Mouse (Mus musculus): ENCODE measurements at regions not wholly inside any gene's neighbourhood (a gene's known extent, or its start where the extent isn't known, plus 50 kb on each side); places are given as distances from the start of the nearest gene placed in this dataset.

- Histone ChIP-seq H3K27me3 (ENCODE audit: control insufficient read depth, insufficient read depth, low read length) (no peaks in the 10 kb centered on the region), H3K4me3 (replicated peaks; ENCODE audit: insufficient read depth, low read depth, low read length) (no peak overlapping the region), H3K27ac (ENCODE audit: insufficient read depth, low read length) (no peak overlapping the region), H3K4me1 (ENCODE audit: control insufficient read depth, insufficient read depth, low read length) (no peaks in the 10 kb centered on the region)
- no peak for DNase-seq
- WGBS: 72% methylated on average over 5 of the region's 5 CpGs
- TF ChIP-seq POLR2A (IDR thresholded peaks at IDR 0.05; ENCODE audit: borderline replicate concordance, insufficient read depth, low read length) (no peak), CTCF (IDR thresholded peaks at IDR 0.05; ENCODE audit: borderline replicate concordance, insufficient read depth, low read depth, low read length) (no peak)
Observed at GRCm38 (mm10) chr11:40884509-40884908, 129.4 kb upstream of the Ccng1 start.

- TF ChIP-seq POLR2A (IDR thresholded peaks at IDR 0.05; ENCODE audit: borderline replicate concordance, insufficient read depth, low read length) (no peak), CTCF (IDR thresholded peaks at IDR 0.05; ENCODE audit: borderline replicate concordance, insufficient read depth, low read depth, low read length) (no peak)
- no peaks in the 10 kb centered on the region for H3K27me3 ChIP-seq (ENCODE audit: control insufficient read depth, insufficient read depth, low read length)
- H3K27ac ChIP-seq (ENCODE audit: insufficient read depth, low read length): no peak overlapping the region
- no peak for DNase-seq
- WGBS: 88% methylated on average over 5 of the region's 5 CpGs
- no peaks in the 10 kb centered on the region for H3K4me1 ChIP-seq (ENCODE audit: control insufficient read depth, insufficient read depth, low read length)
- H3K4me3 ChIP-seq (replicated peaks; ENCODE audit: insufficient read depth, low read depth, low read length): no peak overlapping the region
Observed at GRCm38 (mm10) chr11:40879589-40879988, 124.5 kb upstream of the Ccng1 start.

GRCm38 (mm10) chr11:40873002-40873401, 117.9 kb upstream of the Ccng1 start:
- H3K27ac ChIP-seq (ENCODE audit: insufficient read depth, low read length): no peak overlapping the region
- H3K27me3 ChIP-seq (ENCODE audit: control insufficient read depth, insufficient read depth, low read length): no peaks in the 10 kb centered on the region
- TF ChIP-seq CTCF (IDR thresholded peaks at IDR 0.05; ENCODE audit: borderline replicate concordance, insufficient read depth, low read depth, low read length) (no peak), POLR2A (IDR thresholded peaks at IDR 0.05; ENCODE audit: borderline replicate concordance, insufficient read depth, low read length) (no peak)
- 89% methylated on average over 2 of the region's 2 CpGs for WGBS
- no peak for DNase-seq
- H3K4me3 ChIP-seq (replicated peaks; ENCODE audit: insufficient read depth, low read depth, low read length): no peak overlapping the region
- H3K4me1 ChIP-seq (ENCODE audit: control insufficient read depth, insufficient read depth, low read length): no peaks in the 10 kb centered on the region

DNA sequence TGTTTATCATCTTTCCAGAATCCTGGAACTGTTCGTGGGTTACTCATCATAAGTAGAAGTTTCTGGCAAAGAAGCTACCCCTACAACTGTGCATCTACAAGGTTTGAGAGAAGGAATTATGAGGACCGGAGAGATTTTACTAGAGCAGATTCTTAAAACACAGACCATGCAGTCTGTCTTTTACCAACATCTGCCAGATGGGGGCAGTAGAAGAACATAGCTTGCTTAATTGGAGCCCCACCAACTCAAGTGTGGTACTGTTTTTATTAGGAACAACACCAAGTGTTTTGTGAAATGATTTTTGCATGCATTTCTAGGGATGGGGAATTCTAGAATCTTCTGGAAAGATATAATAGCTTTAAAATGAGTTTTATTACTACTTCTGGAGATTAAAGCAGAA, 110.6 kb upstream of the Ccng1 start:
- no peak for TF ChIP-seq CTCF (IDR thresholded peaks at IDR 0.05; ENCODE audit: borderline replicate concordance, insufficient read depth, low read depth, low read length)
- H3K4me1 ChIP-seq (ENCODE audit: control insufficient read depth, insufficient read depth, low read length): no peaks in the 10 kb centered on the region
- no peaks in the 10 kb centered on the region for H3K27me3 ChIP-seq (ENCODE audit: control insufficient read depth, insufficient read depth, low read length)
- H3K4me3 ChIP-seq (replicated peaks; ENCODE audit: insufficient read depth, low read depth, low read length): no peak overlapping the region
- DNase-seq: peak; percentile 35 to 55
- no peak overlapping the region for H3K27ac ChIP-seq (ENCODE audit: insufficient read depth, low read length)
- WGBS: 21% methylated on average over 2 of the region's 2 CpGs

GRCm38 (mm10) chr11:40851361-40851760, 96.2 kb upstream of the Ccng1 start:
- Histone ChIP-seq H3K4me3 (replicated peaks; ENCODE audit: insufficient read depth, low read depth, low read length) (no peak overlapping the region), H3K27ac (ENCODE audit: insufficient read depth, low read length) (no peak overlapping the region), H3K27me3 (ENCODE audit: control insufficient read depth, insufficient read depth, low read length) (no peaks in the 10 kb centered on the region), H3K4me1 (ENCODE audit: control insufficient read depth, insufficient read depth, low read length) (no peaks in the 10 kb centered on the region; the same call in 1 of the 2 replicates)
- 74% methylated on average over 1 of the region's 1 CpGs for WGBS
- TF ChIP-seq CTCF (IDR thresholded peaks at IDR 0.05; ENCODE audit: borderline replicate concordance, insufficient read depth, low read depth, low read length) (no peak), POLR2A (IDR thresholded peaks at IDR 0.05; ENCODE audit: borderline replicate concordance, insufficient read depth, low read length) (no peak)
- DNase-seq: no peak

- Histone ChIP-seq H3K27me3 (ENCODE audit: control insufficient read depth, insufficient read depth, low read length) (no peaks in the 10 kb centered on the region), H3K27ac (ENCODE audit: insufficient read depth, low read length) (no peak overlapping the region), H3K4me3 (replicated peaks; ENCODE audit: insufficient read depth, low read depth, low read length) (no peak overlapping the region), H3K4me1 (ENCODE audit: control insufficient read depth, insufficient read depth, low read length) (no peaks in the 10 kb centered on the region; the same call in 1 of the 2 replicates)
- WGBS: 9% methylated on average over 4 of the region's 4 CpGs
- TF ChIP-seq CTCF (IDR thresholded peaks at IDR 0.05; ENCODE audit: borderline replicate concordance, insufficient read depth, low read depth, low read length): no peak
- TF ChIP-seq POLR2A (IDR thresholded peaks at IDR 0.05; ENCODE audit: borderline replicate concordance, insufficient read depth, low read length): no peak
- no peak for DNase-seq
Observed at GRCm38 (mm10) chr11:40850652-40851092, 95.6 kb upstream of the Ccng1 start.

DNA sequence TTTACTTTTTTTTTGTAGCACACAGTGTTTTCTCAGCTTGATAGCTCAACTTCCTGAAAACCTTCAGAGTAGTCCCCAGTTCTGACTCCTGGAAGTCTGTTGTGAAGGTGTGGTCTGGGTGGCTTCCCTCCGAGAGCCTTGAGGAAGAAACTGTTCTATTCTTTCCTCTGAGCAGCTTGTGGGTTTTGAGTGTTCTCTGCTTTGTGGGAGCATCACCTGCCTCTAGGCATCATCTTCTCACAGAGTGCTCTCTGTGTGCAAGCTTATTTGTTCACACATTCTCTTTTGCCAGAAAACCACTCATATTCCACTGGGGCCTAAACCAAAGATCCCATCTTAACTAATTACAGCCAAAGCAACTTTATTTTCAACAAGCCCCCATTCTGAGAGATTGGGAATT, 91.5 kb upstream of the Ccng1 start:
- no peak for DNase-seq
- Histone ChIP-seq H3K27ac (ENCODE audit: insufficient read depth, low read length) (no peak overlapping the region), H3K4me1 (ENCODE audit: control insufficient read depth, insufficient read depth, low read length) (no peaks in the 10 kb centered on the region; the same call in 1 of the 2 replicates), H3K27me3 (ENCODE audit: control insufficient read depth, insufficient read depth, low read length) (no peaks in the 10 kb centered on the region), H3K4me3 (replicated peaks; ENCODE audit: insufficient read depth, low read depth, low read length) (no peak overlapping the region)
- TF ChIP-seq POLR2A (IDR thresholded peaks at IDR 0.05; ENCODE audit: borderline replicate concordance, insufficient read depth, low read length) (no peak), CTCF (IDR thresholded peaks at IDR 0.05; ENCODE audit: borderline replicate concordance, insufficient read depth, low read depth, low read length) (no peak)
- WGBS: 78% methylated on average over 1 of the region's 1 CpGs

DNA sequence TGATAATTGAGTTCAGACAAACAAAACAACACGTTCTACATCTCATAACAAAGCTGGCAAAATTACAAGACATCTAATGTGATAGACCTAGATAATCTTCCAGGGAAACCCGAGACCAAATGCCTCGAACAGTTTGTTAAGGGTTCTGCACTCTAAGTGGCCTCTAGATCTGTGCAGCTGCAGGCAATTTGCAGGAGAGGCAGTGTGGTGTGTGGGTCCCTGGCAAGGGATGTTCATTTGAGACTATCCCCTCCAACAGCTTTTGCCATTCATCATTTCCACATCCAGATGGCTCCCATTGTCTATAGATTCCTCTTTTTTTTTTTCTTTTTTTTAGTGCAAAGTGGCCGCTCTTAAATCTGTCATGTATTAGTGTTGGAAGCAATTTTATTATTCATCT, 80.3 kb upstream of the Ccng1 start:
- H3K4me1 ChIP-seq (ENCODE audit: control insufficient read depth, insufficient read depth, low read length): no peaks in the 10 kb centered on the region
- DNase-seq: no peak
- TF ChIP-seq CTCF (IDR thresholded peaks at IDR 0.05; ENCODE audit: borderline replicate concordance, insufficient read depth, low read depth, low read length): no peak
- no peak for TF ChIP-seq POLR2A (IDR thresholded peaks at IDR 0.05; ENCODE audit: borderline replicate concordance, insufficient read depth, low read length)
- H3K4me3 ChIP-seq (replicated peaks; ENCODE audit: insufficient read depth, low read depth, low read length): no peak overlapping the region
- no peak overlapping the region for H3K27ac ChIP-seq (ENCODE audit: insufficient read depth, low read length)
- WGBS: 48% methylated on average over 4 of the region's 4 CpGs
- no peaks in the 10 kb centered on the region for H3K27me3 ChIP-seq (ENCODE audit: control insufficient read depth, insufficient read depth, low read length)
